Mouse (Mus musculus) neural tube, embryonic 10.5 days (tissue): ENCODE measurements around the gene Upb1.
A peak's percentile ranks its signal among the peaks of the same experiment; 100 is the strongest.

ENCODE experiments used
- DNase-seq: peaks from one replicate; pipeline ENCODE4 v3.0.0-alpha.2; 2017; ENCODE audit warnings: low spot score; ENCODE audit errors: extremely low spot score

The Upb1 gene

DNA sequence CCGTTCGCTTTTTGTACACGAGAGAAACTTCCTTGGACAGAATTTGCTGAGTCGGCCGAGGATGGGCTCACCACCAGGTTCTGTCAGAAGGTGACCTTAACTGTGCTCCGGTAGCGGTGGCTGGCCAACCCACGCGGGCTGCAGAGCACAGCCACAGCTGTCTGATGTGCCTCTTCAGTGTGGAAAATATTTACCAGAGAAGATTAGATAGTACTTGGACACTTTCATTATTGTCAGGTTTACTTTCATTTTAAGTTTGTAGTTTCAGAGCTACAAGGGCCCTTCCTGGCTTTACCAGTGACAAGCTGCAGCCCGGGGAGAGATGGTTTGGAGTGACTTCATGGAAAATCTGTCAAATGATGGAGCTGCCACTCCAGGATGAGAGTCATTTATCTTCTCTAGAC lies 23.6 kb downstream of the Upb1 start:
- no peak for DNase-seq

DNA sequence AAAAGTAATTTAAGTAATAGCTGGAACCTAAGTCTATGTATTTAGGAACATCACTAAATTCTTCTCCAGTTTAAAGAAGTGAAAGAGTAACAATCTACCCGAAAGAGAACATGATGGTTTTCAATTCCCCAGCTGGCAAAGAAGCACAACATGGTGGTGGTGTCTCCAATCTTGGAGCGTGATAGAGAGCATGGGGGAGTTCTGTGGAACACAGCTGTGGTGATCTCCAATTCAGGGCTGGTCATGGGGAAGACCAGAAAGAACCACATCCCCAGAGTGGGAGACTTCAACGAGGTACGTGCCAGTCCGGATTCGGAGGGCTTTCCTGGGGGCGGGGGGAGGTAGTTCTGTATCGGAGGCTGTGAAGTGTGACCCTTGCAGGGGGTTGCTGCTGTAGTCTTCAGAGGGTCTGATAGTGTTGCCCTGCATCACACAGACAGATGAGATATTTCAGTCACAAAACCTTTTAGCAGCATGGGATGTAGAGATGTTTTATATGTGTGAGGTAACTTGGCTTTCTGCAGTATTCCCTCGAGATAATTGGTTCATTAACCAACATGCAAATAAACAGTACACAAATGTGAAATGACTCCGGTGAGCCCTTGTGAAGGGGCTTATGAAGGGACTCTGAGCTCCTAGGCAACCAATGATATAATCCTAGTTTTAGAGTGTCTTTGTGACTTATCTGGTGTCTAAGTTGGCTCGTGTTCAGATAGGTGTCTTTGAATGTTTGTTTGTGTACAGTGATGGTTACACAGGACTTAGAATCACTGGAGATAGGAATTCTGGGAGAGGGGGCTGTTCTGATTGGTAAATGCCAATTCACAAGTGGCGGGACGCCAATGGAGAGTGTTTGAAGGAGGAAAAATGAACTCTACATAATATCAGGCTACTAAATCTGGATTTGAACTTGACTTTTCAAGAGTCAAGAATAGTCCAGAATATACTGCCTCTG lies 27.4 kb downstream of the Upb1 start:
- DNase-seq, result no peak

DNA sequence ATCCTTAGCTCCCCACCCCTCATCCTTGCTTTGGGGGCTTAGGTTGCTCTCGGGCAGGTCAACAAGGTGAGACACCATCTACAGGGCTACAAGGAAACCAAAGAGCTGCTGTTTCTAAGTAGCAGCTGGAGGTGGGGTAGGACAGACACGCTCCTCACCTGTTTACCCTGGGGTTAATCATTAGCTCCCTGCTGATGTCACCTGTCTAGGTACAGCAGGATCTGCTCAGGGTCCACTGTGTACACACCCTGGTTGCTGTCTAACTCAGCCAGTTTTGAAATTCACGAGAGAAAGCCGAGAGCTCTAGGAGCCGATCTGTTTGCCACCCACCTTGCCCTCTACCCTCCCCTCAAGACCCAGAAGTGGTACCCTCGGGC lies 28.1 kb downstream of the Upb1 start:
- no peak for DNase-seq

DNA sequence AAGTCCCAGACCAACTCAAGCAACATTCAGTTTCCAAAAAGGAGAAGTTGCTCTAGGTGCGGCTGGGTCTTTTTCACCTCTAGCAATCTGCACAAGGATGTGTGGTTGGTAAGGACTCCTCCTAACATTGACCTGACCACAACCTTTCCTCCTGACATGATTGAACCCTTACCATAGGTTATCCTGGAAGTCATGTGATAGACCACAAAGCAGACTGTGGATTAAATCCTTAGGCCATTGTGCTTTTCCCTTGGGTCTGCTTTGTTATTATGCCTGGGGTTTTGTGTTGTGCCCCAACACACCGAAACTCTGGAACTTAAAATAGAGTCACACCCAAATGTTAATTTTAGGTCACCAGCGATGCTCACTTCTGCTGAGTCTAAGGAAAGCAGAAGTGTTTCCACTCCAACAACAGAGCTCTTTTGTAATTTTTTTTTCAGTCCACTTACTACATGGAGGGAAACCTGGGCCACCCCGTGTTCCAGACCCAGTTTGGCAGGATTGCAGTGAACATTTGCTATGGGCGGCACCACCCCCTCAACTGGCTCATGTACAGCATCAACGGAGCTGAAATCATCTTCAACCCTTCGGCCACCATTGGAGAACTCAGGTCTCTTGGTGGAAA lies 28.7 kb downstream of the Upb1 start:
- no peak for DNase-seq

DNA sequence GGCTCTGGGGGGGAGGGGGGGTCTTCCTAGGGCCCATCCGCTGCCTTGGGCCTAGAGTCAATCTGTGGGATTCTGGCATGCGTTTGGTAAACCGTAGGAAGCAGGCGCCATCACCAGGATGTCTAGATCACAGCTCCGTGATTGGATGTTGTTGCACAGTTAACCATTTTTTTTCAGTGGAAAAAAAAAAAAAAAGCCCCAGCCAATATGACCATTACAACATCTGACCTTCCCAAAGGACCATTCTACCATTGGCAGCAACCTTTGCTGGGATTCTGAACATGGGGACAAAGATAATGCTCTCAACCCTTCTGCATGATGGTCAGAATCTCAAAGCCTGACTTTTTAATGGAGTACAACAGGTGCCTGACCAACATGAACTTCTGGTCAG lies 29.2 kb downstream of the Upb1 start:
- DNase-seq, result no peak

DNA sequence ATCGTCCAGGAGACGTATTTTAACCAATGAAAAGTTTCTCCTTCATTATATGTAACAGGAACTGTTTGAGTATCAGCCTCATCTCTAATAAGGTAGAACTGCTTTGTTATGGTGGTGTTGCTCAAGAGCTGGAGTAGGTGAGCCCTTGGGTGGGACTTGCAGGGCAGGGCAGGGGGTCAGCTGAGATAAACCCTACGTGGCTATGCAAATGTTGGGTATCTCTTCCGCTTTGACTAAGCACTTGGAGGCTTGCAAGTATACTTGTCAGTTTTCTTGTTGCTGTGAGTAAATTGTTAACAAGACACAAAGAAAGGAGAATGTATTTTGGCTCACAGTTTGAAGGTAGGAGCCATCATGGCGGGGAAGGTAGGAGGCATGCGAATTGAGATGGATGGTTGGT lies 29.7 kb downstream of the Upb1 start:
- no peak for DNase-seq

DNA sequence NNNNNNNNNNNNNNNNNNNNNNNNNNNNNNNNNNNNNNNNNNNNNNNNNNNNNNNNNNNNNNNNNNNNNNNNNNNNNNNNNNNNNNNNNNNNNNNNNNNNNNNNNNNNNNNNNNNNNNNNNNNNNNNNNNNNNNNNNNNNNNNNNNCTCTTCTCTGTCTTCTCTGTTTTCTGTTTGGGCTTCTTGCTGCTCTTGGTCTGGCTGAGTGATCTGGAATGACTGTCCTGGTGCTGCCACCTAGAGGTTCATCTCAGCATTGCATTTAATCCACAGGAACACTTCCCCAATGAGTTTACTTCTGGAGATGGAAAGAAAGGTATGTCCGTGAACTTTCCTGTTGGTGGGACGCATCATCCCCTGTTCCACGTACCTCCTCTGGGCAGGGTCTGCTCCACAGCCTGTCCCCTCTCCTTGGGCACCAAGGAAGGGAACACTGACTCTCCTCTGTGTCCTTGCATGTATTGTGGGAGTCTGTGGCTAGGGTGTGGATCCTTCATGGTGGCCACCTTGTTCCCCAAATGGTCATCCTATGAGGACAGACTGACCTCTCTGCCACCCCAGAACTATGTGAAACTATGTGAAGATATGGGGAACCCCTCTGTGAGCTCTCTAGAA lies 35.8 kb downstream of the Upb1 start:
- peak; percentile 86 for DNase-seq

DNA sequence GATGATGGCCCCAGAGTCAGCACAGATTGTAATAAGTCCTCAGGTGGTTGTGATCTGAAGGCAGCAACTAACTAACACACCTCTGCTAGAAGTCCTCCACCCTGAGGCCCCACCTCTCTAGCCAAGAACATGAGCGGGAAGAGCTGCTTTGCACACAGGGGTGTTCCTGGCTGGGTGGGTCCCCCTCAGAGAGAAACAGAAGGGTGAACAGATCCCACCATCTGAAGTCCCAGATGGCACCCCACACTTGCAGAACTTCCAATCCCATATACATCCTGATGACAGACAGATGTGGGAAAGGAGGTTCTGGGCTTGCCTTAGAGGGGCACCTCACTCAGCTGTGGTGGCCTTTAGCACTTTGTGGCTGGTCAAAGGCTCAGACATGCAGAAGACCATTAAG lies 36.4 kb downstream of the Upb1 start:
- DNase-seq, result no peak

DNA sequence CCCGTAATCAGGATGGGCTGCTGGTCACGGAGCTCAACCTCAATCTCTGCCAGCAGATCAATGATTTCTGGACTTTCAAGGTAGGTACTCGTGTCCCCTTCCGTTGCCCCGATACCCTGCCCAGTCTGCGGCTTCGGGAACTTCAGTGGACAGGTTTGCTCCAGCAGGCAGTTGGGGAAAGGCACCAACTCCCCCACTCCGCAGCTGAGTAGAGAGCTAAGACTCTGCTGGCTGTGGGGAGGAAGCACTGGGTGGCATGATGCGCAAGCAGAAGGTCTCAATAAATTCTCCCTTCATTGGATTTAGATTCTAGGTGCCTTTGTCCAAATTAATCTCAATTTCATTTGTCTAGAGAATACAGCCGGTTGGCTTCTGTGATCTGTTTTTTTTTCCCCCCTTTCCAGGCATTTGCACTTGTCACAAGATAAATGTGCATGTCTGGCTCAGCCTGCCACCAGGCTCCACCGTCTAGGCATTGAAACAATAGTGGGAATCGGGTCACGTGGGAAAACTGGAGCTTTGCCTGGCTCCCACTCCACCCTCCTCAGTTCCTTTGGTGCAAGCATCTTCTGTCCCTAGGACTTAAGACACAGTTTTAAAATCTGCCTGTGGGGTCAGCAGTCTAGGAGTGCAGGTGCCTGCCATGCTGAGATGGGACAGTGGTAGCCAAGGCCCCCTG lies 37.4 kb downstream of the Upb1 start:
- no peak for DNase-seq

DNA sequence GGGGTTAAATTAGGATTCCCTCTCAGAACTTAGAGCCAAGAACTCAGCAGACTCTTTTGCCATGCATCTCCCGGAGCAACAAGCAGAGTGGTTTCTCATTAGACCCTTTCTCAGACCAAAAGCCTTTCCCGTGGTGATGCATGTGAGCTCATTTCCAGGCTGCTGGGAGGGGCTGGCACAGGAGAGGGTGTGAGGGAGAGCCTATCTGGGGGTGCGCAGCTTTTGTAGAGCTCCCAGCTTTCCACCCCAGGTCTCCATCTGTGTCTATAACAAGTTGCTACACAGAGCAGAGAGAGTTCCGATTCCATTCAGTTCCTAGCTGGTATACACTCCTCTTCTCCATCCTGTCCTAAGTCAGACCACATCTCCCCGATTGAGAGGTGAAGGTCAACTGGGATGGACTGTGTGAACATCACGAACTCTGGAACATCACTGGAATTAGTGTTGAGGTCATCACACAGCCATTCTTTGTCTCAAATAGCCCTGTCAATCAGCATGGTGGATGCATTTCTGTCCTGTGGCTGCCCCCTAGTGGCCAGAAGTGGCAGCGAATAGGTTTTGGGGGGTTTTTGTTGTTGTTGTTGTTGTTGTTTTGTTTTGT lies 38.4 kb downstream of the Upb1 start:
- DNase-seq, result peak; percentile 56

DNA sequence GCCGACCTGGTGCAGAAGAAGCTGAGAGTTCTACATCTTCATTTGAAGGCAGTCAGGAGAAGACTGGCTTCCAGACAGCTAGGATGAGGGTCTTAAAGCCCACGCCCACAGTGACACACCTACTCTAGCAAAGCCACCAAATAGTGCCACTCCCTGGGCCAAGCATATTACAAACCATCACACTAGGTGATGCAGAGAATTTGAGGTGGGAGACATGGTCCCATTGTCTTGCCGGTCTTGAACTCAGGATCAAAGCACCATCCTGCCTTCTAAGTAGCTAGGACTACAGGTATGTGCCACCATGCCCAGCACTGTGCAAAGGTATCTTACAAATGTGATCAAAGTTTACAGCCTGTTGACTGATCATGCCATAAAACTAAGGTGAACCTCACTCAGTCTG lies 39.8 kb downstream of the Upb1 start:
- DNase-seq, result no peak

DNA sequence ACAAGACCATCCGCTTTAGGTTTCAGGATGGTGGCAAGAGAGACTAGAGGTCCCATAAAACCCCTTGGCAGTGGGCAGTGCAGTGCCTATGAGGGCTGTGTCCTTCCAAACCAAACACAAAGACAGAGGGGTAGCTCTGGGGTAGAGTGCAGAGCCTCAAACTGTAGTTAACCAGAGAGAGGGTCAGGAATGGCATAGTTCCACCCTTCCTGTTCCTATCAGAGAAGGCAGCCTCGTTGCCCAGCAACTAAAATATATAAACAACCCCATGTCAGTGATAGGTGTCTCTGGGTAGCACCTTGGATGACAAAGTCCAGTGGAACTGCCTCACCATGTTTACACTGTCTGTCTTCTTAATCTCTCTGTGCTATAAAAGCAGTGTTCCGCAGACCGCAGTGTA lies 40.9 kb downstream of the Upb1 start:
- no peak for DNase-seq

DNA sequence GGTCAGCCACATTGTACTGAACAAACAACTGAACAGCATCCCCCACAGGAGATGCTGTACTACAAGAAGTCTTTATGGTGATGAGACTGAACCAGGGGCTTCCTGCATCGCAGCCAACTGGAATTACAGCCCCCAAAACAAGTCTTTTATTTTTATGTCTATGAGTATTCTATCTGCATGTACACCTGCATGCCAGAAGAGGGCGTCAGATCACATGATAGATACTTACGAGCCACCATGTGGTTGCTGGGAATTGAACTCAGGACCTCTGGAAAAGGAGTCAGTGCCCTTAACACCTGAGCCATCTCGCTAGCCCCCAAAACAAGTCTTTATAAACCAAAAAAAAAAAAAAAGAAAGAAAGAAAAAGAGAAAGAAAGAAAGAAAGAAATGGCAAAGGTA lies 42.1 kb downstream of the Upb1 start:
- no peak for DNase-seq

DNA sequence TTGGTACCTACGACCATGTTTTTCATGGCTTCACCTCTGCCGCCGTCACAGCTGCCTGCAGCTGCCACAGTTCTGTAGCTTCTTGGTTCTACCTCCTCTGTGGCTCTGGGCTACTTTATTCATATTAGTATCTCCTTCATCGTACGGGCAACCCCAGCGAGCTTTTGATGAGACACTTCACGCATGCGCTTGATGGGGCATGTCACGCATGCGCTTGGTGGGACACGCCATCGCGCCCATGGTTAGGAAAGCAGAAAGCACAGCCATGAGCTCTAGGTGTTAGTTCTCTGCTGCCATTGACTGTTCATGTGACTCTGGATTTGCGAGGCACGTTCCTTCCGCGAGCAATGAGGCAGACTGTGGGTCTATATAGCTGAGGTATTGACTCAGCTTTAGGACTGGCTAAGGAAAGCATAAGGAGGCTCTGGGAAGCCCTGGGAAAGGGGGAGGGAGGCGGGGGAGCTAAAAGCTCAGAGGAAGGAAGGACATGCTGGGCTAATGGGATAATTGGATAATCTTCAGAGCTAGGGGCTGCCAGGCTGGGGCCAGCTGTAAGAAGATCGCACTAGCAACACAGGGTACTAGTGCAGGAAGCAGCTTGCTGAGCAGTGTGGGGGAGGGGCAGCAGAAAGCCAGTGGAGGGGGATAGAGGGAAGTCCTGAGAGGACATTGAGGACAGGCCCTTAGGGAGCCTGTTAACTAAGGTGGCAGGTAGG lies 43.4 kb downstream of the Upb1 start:
- no peak for DNase-seq

DNA sequence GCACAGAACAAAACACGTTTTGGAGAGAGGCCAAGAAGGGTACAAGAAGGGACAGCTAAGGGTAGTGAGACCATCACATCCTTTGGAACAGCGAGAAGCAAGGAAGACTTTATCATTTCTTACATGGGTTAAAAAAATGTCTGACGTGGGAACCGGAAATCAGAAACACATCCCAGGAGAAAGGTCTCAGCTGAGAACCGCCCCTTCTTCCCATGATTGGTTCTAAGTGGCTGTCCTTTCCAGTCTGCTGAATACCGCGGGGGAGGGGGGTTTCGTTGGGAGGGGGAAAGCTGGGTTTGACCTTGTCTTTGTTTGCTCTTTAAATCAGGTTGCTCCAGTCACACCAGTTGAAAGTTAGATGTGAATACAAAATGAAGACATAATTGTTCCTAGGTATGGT lies 44.1 kb downstream of the Upb1 start:
- DNase-seq, result no peak

DNA sequence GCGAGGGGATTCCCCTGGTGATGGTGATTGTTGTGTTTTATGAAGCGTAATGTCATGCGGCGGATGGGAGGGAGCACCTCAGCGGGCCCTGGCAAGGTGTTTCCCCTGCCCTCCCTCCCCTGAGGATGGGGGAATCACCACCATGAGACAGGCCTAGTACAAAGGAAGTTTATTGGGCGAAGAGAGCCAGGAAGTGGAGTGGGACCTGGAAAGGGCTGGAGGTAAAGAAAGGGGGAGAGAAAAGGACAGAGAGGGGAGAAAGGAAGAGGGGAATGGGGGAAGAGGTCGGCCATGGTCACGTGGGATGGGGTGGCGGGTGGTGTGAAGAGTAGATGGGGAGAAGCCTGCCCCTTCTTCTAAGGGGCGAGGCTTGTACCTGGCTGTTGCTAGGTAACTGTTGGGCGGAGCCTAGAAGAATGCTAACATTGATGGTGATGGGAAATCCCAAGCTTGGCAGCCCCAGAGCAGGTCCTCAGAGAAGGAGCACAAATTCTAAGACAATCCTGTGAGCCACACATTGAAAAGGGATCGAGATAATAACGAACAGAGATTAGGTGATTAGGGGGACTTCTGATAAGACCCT lies 45.7 kb downstream of the Upb1 start:
- no peak for DNase-seq

DNA sequence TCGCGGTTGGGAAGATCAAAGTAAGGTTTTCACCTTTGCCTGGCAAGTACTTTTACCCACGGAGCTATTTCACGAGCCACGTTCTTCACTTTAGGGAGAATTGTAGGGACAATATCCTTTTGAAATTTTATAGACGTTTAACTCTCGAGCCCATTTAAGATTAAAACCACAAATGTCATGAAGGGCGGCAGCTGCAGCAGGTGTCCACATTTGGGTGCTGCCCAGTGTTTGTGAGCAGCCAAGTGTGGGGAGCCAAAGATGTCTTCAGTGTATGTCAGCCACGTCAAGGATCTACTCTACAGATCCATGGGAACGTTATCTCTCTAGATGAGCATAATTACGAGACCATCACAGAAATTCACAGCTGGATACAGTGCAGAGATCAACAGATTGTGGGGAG lies 46.6 kb downstream of the Upb1 start:
- DNase-seq, result no peak

DNA sequence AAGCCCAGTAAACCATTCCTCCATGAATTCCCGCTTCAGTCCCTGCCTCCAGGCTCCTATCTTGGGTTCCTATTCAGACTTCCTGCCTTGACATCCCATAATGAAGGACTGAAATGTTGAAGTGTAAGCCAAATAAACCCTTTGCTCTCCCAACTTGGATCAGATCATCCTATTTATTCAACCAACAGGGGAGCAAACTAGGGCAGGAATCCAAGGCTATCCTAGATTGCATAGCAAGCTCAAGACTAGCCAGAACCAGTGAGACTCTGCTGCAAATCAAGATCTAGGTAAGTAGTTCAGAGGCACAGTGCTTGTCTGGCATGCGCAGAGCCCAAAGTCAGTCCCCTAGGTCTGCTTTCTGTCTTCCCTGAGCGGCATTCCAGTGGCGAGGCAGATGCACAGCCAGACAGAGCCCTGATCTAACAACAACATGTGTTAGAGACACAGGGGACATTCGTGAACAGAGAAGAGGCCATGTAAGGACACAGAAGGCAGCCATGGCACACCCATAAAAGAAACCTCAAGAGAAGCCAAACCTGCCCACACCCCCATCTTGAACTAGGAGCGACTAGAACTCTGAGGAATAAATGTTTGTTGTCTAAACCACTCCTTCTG lies 48.0 kb downstream of the Upb1 start:
- DNase-seq, result no peak

DNA sequence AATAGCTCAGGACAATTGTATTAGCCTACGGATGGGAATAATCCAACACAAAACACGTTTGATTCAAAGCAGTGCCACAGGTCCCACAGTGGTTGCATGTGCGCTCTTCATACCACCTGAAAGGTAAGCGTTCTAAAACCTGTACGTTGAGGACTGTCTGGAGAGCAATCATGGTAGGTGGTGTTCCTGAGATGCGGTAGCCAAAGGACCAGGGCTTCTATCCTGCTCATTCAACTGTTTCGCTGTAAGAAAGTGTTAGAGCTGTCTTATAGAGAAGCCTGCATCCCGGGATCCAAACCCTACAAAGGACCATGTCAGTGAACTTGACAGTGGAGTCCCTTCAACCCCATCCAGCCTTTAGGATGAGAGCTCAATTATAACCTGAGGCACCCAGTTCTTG lies 49.4 kb downstream of the Upb1 start:
- no peak for DNase-seq
